Mouse (Mus musculus) embryonic fibroblast, embryonic 13.5 days (primary cell): ENCODE data around the gene Gorasp2.

Source experiments
- CTCF ChIP-seq: IDR thresholded peaks from 2 replicates; pipeline ENCODE4 v1.5.1; 2011; ENCODE audit warnings: mild to moderate bottlenecking, control low read depth, low read length, moderate library complexity, borderline replicate concordance; ENCODE audit not compliant: insufficient read depth
- POLR2A ChIP-seq: IDR thresholded peaks from 2 replicates; pipeline ENCODE4 v1.6.1; 2011; ENCODE audit warnings: low read depth, mild to moderate bottlenecking, control low read depth, low read length, moderate library complexity

DNA sequence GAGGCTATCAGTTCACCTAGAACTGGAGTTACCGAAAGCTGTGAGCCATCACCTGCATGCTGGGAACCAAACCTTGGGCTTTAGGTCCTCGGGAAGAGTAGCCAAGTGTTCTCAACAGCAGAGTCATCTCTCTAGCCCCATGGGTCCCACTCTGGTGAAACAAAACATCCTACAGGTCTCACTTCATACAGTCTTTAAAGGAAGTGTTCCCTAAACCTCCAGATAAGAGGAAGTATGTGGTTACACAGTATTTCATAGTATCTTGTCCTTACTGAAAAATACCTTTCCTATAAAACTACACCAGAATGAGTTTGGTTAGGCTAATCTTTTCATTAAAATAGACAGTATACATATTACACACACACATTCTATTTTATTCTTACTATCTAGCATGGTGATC lies 81.2 kb downstream of the Gorasp2 start:
- no peak for TF ChIP-seq POLR2A
- no peak for TF ChIP-seq CTCF
